Mouse (Mus musculus) testis, postnatal 14 days (tissue): Measurements from ENCODE around the gene Prim2.

Experiments
- DNase-seq: peaks from one replicate; pipeline ENCODE4 v3.0.0; 2021; ENCODE audit warnings: low spot score

Prim2 gene

DNA sequence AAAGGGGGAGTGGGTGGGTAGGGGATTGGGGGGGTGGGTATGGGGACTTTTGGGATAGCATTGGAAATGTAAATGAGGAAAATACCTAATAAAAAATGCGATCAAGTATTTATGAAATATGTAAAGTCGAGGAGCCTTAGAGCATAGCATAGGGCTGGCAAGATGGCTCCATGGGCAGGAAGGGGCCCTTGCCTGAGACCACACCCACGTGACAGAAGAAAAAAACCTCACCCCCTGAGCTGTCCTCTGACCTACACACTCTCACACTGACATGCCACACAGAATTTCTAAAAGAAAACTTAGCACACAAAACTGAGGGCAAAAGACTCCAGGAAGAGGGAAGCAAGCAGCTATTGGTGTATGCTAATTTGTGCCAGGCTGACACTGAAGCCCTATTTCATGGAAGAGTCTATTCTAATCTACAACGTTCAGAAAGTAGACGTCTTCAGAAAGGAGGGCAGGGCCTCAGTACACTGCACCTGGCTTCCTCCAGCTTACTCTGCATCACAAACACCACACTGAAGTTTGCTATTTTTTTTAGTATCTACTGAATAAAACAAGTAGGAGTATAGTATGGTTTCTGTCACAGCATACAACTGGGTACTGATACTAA is 65.4 kb downstream of the Prim2 start:
- DNase-seq, result no peak

DNA sequence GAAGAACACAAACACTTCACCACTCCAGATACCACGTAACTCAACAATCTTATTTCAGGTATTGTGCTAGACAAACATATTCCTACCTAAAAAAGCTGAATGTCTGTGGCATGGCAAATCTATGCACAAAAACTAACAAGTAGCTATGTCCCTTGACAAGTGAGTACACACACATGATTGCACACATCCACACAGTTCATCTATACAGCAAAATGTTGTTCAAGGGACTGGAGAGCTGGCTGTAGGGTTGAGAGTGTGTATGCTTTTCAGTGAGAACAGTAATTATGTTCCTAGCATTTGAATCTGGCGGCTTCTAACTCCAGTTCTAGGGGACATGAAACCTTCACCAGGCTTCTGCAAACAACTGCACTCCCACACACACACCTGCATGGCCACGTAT is 69.9 kb downstream of the Prim2 start:
- no peak for DNase-seq

DNA sequence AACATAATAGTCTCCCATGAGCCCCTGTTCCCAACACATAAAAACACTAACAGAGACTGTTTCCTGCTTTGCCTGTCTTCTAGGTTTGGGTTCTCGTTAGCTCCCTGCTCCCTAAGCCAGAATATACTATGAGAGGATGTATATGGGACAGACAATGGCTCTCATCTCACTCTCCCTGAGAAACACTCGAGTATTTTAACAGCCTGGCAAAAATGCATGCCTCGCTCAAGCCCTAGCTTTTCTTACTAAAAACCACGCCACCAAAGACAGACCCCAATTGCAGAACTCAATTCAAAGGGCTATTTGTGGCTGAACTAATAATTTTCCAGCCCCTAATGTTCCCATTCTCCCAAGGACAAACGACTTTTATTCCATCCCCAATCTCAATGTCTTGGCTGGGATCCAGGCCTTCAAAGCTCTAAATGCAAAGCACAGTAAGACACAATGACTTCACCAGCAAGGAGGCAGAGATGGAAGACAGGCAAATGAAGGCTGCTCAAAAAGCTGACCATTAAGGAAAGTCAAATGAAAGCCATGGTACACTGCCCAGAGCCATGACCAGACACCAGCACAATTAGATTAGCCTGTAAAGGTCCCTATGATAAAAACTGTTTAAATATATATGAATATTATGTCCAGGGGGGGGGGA is 70.5 kb downstream of the Prim2 start:
- no peak for DNase-seq

DNA sequence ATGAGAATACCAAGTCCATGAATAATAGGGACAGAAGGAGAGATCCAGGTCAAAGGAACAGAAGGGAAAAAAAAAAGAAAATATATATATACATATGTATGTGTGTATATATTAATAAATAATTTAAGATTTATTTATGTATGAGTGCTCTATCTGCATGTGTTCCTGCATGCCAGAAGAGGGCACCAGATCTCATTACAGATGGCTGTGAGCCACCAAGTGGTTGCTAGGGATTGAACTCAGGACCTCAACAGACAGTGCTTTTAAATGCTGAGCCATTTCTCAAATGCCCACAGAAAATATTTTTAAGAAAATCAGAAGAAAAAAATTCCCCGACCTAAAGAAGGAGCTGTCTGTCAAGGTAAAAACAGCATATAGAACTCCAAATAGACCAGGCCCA is 72.6 kb downstream of the Prim2 start:
- no peak for DNase-seq

DNA sequence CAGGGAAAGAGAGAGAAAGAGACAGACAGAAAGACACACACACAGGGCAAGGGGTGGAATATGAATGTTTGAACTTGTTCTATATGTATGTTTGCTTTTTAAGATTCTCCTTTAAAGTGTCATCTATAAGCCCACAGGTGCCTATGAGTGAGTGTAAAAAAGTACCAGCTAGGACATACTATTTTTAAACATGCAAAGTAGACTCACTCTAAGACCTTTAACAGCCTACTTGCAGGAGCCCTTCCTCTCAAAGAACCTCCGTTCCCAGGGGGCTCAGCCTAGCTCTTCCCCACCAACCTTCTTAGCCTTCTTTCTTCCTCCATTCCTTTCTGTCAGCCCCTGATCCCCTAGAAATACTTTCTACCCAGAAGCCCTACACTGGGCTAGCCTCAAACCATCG is 73.7 kb downstream of the Prim2 start:
- no peak for DNase-seq

DNA sequence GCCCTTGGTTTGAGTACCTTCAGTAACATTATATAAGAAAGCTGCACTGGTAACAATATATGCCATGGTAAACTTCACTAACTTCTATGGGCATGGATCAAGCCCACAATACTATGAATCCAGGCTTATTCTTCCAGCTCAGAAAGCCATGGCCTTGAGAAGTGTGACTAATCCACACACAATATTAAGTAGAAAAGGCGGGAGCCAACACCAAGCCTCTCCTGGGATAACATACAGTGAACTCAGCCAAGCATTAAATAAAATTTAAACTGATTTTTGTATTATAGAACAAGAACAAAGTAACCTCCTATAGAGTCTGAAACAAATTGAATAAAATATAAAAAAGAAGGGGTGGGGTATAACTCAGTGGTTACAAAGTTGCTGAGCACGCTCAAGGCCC is 74.6 kb downstream of the Prim2 start:
- DNase-seq, result no peak

DNA sequence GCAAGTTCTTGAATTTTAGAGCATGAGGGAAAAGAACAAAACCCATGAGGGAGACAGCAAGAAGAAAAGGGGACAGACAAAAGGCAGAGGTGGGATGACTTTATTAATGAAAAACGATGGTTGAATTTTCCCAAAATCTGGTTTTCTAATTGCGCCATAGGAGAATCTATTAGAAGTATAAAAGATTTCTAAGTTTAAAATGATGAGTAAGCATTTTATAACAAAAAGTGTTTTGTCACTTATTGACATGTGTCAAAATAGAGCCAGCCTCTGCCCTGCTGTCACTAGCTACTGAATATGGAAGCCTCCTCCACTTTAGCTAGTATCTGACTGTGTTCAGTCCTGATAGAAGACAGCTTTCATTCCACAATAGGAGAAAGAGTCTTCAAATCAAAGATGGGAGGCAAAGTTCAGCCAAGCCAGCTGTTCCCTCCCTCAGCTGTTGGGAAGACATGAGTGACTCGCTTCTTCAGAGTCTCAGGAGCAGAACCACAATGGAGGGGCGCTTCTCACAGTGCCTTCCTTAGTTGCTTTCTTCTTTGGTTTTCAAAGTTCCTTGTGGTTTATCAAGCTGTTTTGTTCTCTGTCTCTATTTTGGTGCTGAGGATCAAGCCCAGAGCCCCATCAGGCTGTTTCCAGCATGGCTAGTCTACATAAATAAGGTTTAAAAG is 75.7 kb downstream of the Prim2 start:
- DNase-seq, result no peak

DNA sequence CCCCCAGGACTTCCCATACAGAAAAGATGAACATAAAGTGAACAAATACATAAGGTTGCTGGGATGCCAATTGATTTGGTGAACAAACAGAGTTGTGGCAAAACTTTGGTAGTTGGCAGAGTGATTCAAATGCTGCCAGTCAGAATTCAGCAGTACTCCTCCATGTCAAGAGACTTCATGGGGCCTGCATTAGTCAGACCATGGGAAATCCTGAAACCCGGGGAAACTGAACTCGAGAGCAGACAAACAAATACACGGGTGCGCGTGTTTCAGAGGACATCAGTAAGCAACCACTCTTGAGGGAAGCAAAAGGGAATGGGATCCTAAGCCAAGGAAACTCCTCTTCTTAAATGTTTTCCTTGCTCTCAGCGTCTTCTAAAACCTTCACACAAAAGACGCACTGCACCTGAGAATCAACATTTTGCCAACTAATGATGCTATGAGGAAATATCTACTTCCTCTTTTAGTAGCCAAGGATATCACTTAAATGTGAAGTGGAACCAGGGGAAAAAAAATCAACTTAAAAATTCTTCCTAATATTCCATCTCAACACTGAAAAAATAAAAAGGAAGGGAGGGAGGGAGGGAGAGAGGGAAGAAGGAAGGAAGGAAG is 77.5 kb downstream of the Prim2 start:
- DNase-seq, result no peak

DNA sequence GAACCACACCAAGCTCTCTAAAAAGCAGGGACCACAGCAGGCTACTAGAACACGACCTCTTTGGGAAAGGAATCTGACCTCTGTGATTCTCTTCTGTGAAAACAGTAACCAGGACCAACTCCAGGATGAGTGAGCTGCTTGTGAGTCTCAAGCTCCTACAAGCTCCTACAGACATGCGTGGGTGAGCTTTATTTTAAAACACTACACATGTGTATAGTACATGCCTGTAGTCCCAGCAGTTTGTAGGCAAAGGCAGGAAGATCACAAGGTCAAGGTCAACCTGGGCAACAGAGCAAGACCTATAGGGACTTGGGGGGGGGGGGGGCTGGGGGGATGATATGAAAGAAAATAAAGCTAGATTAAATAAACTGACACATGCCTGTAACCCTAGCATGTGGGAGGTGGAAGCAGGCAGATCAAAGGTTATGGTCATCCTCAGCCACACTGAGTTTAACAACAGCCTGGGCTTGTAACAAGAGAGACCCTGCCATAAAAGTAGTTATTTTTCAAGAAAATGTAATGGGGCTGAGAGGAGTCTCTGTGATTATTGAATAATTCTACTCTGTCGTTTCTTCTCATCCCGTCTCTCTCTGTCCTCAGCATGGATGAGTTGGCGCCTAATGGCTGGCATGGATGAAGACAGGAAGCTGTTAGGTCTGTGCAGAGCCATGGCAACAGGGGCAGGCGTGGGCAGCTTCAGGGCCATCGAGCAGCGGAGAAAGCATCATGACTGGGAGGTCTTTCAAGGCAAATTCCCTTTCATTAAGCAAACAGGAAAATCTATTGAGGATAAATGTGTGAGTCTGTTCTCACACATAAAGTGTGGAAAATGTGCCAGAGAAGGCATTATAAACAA is 78.8 kb downstream of the Prim2 start:
- no peak for DNase-seq

DNA sequence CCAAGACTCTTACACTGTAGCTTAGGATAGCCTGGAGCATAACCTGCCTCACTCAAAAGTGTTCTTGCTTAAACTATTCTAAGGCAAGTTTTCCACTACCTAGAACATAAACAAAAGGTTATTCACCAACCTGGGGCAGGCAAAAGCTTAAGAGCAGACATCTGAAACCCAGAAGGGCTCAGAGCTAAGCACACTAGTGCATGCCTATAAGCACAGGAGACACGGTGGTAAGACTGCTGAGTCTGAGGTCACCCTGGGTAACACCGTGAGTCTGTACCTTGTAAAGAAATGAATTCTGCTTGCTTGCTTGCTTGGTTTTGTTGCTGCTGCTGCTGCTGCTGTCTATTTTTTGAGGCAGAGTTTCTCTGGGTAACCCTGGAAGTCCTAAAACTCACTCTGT is 80.1 kb downstream of the Prim2 start:
- DNase-seq, result no peak

DNA sequence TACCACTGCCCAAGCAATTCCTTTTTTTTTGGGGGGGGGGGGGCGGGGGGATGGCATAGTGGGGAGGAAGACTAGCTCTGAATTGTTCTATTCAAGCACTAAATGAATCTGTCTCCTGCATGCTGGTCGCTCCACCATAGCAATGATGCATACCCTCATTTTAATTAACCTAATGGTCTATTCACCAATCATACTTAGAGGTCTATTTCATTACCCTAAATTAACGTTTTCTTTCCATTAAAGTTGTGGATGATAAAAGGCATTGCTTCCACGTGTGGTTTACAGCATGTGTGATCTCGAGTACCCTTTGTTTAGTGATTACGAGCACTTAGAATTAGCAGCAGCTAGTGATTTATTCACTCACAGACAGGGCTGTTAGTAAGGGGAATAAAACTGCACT is 81.0 kb downstream of the Prim2 start:
- no peak for DNase-seq

DNA sequence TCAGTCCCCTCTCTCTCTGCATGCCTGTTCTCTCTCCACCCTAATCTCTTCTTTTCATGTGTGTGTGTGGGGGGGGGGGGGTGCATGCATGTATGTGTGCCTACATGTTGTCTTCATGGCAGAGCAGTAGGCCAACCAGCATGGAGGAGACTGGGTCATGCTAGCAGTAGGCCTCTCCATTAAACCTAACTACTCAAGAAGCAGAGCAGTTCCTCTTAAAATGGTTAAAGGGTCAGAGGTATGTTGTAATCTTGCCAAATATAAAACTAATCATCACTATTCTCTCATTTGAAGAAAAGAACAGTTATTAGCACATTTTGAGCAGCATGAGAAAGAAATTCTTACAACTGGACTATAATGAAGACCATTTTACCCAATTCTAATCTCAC is 85.0 kb downstream of the Prim2 start:
- DNase-seq, result no peak

DNA sequence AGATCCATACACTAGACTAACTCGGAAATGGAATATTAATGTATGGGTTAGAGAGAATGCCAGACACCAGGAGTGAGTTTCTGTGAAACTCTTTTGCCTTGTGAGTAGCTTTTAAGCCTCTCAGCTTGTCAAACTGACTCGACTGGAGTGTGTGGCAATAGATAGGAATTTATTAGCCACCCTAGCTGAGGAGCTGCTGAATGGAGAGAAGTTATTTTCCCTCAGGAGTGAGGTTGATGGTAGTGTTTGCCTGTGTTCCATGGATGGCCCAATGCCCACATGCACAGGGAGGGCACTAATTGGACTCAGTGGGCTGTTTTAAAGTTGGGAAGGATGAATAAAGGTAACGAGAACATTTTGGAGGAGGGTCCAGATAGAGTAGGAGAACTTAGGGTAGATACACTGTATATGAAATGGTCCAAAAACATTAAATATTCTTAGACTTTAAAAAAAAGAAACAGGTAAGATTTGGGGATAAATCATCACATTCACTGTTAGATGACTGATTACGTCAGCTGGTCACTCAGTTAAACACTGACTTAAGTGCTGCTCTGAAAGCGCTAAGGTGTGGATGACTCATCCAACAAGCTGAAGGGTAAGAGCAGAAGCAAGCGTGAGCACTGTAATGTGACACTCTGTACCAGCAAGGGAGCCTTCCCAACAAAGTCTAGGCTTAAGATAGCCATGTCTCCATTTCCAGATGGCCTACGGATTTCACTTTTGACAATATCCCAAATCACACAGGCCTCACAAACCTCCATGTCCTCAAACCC is 85.6 kb downstream of the Prim2 start:
- no peak for DNase-seq

DNA sequence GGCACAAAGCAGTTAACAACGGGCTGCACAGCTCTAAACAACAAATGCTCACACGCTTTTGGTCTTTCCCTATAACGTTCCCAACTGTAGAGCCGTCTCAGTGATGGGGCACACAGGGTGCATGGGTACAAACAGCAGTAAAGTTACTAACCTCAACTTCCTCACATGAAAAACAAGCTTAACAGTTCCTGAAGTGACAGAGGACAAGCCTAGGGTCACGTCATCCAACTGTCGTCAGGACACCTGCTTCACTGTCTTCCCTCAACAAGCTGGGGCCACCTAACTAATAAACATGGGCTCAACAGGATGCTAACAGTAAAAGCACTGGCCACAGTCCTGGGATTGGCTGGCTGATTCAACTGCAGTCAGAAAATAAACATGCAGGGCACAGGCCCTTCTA is 91.0 kb downstream of the Prim2 start:
- no peak for DNase-seq

DNA sequence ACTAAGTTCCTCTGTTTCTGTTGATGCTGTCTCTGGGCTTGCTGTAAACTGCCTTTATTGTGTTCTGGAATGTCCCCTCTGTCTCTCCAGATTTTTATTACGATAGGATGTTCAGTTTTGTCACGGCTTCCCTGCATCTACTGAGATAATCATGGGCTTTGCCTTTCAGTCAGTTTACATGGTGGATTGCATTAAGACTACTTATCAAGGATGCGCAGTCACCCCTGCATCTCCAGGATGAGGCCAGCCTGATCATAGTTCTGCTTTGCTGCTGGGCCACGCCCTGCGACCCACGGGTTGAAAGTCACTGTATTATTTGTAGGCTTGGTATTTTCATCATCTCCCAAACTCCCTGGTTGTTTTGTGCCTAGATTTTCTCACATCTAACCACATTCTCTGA is 95.1 kb downstream of the Prim2 start:
- DNase-seq, result no peak

DNA sequence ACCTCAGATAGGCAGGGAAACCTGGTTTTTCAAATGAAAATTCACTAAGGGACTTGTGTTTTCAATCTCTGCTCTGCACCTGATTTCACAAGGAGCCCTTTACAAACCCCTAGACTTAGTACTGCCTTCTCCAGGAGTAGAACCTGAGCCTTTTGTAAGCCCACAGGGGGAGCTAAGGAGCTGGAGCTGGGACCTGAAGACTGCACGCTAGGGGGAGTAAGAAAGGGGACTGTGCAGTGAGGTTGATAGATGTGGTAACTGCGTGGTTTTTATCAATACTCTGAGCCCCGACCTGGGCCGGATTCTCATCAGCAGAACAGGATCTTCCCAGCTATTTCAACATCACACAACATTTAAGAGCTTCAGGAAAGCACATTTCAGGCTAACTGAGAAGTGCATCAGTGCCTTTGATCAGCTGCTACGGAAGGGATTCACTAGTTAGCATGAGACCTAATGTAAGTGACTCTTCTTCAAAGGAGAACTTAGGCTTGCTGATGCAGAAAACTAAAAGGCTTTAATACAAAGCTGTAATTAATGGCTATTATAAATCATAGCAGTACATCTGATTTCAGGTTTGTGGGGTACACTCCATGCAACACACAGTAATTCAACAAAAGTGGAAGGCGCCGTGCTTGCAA is 103.7 kb downstream of the Prim2 start:
- no peak for DNase-seq

DNA sequence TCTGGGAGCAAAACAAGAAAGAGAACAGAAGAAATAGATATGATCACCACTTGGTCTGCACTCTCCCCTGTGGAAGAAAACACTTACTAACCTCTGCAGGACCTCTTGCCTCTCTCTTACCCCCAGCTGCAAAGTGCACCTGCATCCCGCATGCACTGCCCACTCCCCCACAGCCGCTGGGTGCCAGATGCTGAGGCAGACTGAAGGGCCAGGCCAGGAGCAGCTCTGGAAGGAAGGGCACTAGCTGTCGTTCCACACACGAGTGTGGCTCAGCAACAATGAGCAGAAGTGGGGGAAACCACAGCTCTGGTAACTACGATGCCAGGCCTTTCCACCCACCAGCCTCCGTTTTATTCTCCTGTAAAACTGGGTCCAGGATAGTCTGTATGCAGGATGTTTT is 105.6 kb downstream of the Prim2 start:
- no peak for DNase-seq

DNA sequence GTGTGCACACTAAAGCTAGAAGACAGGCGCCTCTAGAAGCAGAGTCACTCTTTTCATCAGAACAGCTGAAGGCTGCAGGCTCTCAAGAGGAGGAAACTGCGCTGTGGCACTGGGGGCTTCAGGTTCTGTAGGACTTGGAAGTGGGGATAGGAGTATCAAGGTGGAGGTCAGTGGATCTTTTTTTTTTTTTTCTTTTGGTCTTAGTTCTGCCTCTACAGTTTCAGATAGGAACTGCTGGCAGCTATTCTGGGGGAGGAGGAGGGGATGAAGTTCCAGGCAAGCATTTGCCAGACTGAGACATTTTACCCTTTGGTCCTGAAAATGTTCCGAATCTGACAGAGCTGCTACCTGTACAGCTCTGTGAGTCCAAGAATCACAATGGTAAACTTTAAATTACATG is 106.0 kb downstream of the Prim2 start:
- no peak for DNase-seq

DNA sequence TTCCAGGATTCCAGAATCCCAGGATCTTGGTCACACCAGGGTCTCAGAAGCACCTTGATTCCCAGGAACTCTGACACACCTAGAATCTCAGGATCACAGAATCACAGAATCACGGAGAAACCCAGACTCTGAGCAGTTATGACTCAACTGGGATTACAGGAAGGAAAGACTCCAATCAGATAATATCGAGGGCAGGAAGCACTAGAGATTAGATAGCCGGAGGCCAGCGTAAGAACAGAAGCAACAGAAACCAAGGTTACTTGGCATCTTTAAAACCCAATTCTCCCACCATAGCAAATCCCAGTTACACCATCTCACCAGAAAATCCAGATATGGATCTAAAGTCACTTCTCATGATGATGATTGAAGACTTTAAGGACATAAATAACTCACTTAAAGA is 113.0 kb downstream of the Prim2 start:
- no peak for DNase-seq

DNA sequence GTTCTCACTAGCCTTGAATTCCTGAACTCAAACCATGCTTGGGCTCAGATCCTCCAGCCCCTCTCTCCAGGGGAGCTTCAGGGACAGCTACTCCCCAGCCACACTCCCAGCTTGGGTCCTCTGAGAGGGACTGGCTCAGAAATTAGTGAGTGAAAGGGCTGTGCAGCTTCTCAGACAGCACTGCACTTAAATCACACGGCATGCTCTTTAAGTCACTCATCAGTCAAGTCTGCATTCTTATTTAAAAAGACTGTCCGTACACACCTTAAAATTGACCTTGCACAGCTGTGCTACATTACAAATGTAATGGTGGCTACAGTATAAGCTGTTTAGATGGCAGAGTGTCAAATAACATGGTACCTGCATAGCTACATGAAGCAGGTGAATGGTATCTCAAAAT is 114.0 kb downstream of the Prim2 start:
- no peak for DNase-seq

DNA sequence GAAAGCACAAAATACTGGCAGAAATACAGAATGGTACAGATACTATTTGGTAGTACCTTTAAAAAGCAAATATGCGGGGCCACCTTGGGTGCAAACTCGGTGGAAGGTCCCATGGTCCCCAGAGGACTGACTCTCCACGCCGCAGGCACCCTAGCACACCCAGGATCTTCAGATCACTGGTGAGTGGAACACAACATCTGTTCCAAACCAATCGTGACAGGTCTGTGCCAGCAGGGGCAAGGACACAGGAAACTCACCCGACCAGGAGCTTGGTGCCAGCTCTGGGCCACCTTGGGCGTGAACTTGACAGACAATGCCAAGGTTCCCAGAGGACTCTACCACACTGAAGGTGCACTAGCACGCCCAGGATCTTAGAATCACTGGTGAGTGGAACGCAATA is 118.2 kb downstream of the Prim2 start:
- DNase-seq, result no peak
